ENCODE assay signal across 23 mouse cellular contexts in the genomic region with DNA sequence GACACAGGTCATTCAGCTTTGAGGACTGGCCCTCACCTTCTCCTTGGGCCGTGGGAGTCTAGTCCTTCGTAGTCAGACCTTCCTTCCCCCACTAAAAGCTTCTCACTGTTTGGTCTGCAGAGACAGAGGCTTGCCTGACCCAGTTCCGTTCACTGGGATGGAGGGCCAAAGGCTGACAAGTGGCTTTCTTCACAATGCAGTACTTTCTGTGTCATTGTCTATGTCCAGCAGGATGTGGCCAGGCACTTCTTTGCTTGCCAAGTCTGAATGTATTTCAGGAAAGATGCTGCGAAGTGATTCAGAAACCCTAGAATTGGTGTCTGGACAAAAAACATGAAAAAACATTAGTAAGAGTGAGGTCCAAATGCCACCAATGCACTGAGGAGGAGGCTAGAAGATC.
DNase-seq lines count a peak whose midpoint lies in the region; ATAC-seq and TF ChIP-seq lines count a peak whose summit lies in the region.
"Had no signal": no experiment of that assay in that cellular context is flagged by ENCODE, and none has a peak within 500 bp of the region (broad histone marks: within the 10 kb centered on the region; RNA-seq: fewer than 3 reads in every experiment).

No protein-coding gene starts in this region.

- H3K27me3 ChIP-seq in hindbrain, embryonic 16.5 days (replicated peaks; ENCODE audit: control insufficient read depth, insufficient read depth, low read length) = no peaks in the 10 kb centered on the region
- H3K27me3 ChIP-seq in hindbrain, embryonic 10.5 days (ENCODE audit: insufficient read depth, poor library complexity, severe bottlenecking) = no peaks in the 10 kb centered on the region
- H3K27me3 ChIP-seq: embryonic facial prominence, embryonic 13.5 days; embryonic facial prominence, embryonic 15.5 days; forebrain, embryonic 12.5 days; Patski had no signal

- no peak overlapping the region for H3K27ac ChIP-seq in hindbrain, embryonic 16.5 days (ENCODE audit: low read depth, low read length)
- H3K27ac ChIP-seq in hindbrain, embryonic 10.5 days = no peak overlapping the region
- peak overlapping the region; percentile 56; the same call in 1 of the 2 replicates for H3K27ac ChIP-seq in layer of hippocampus, adult 2 months
- H3K27ac ChIP-seq: embryonic facial prominence, embryonic 13.5 days; embryonic facial prominence, embryonic 15.5 days; forebrain, embryonic 10.5 days; forebrain, embryonic 12.5 days had no signal

- H3K4me1 ChIP-seq in hindbrain, embryonic 16.5 days (ENCODE audit: control insufficient read depth, insufficient read depth, low read depth, low read length) = no peaks in the 10 kb centered on the region
- H3K4me1 ChIP-seq in hindbrain, embryonic 10.5 days (replicated peaks) = no peaks in the 10 kb centered on the region
- H3K4me1 ChIP-seq: embryonic facial prominence, embryonic 13.5 days; embryonic facial prominence, embryonic 15.5 days; forebrain, embryonic 10.5 days; forebrain, embryonic 12.5 days had no signal

- peak; percentile 42; the same call in 1 of the 2 replicates for ATAC-seq in hindbrain, embryonic 16.5 days
- ATAC-seq: activated CD4-positive, CD25-positive, alpha-beta regulatory T cell, adult 4 months; forebrain, embryonic 14.5 days; forebrain, embryonic 16.5 days; Patski had no signal

- DNase-seq in hindbrain, embryonic 10.5 days (ENCODE audit: low spot score) = no peak
- DNase-seq in layer of hippocampus, adult 2 months (ENCODE audit: low spot score in 2 of 2) = no peak
- no peak for DNase-seq in layer of hippocampus, postnatal 14 days (ENCODE audit: low spot score in 2 of 2)
- peak; percentile 83 for DNase-seq in Muller cell, postnatal 12 days (ENCODE audit: inconsistent ontology term)
- DNase-seq in brain, adult 2 months (ENCODE audit: low read depth, low spot score) = peak; percentile 59
- no peak for DNase-seq in urinary bladder, adult 18-20 months (ENCODE audit: low spot score in 2 of 2)
- DNase-seq: adrenal gland, adult 8-10 months; adrenal gland, postnatal 14 days; adrenal gland, postnatal 36 days; cerebellum, adult 11 months; cerebellum, adult 8-10 months; cerebellum, postnatal 36 days; embryo, embryonic 11 days had no signal

- WGBS in hindbrain, embryonic 16.5 days = 85% methylated on average over 4 of the region's 4 CpGs
- 92% methylated on average over 4 of the region's 4 CpGs for WGBS in hindbrain, embryonic 10.5 days

- TF ChIP-seq CTCF in layer of hippocampus, adult 2 months (conservative IDR thresholded peaks at IDR 0.05) = no peak

- H3K9ac ChIP-seq in hindbrain, embryonic 16.5 days (ENCODE audit: low read depth, low read length) = no peak overlapping the region
- H3K9ac ChIP-seq: embryonic facial prominence, embryonic 13.5 days; embryonic facial prominence, embryonic 15.5 days; forebrain, embryonic 12.5 days had no signal

- H3K4me3 ChIP-seq in hindbrain, embryonic 16.5 days (ENCODE audit: low read length) = no peak overlapping the region
- no peak overlapping the region for H3K4me3 ChIP-seq in hindbrain, embryonic 10.5 days
- H3K4me3 ChIP-seq in layer of hippocampus, adult 2 months = no peak overlapping the region
- H3K4me3 ChIP-seq: embryonic facial prominence, embryonic 13.5 days; embryonic facial prominence, embryonic 15.5 days; erythroblast, embryonic 14.5 days; forebrain, embryonic 10.5 days; forebrain, embryonic 12.5 days had no signal

- H3K9me3 ChIP-seq in hindbrain, embryonic 16.5 days (ENCODE audit: control insufficient read depth, low read length) = no peaks in the 10 kb centered on the region
- no peaks in the 10 kb centered on the region for H3K9me3 ChIP-seq in hindbrain, embryonic 10.5 days
- H3K9me3 ChIP-seq: embryonic facial prominence, embryonic 13.5 days; embryonic facial prominence, embryonic 15.5 days; forebrain, embryonic 10.5 days; forebrain, embryonic 12.5 days had no signal

- H3K4me2 ChIP-seq in hindbrain, embryonic 16.5 days (ENCODE audit: low read length) = no peak overlapping the region
- H3K4me2 ChIP-seq: embryonic facial prominence, embryonic 13.5 days; embryonic facial prominence, embryonic 15.5 days; forebrain, embryonic 12.5 days had no signal

- peaks cover 5% of the 10 kb centered on the region; the same call in 1 of the 2 replicates for H3K36me3 ChIP-seq in hindbrain, embryonic 16.5 days (ENCODE audit: control insufficient read depth, insufficient read depth, low read length)
- H3K36me3 ChIP-seq in hindbrain, embryonic 10.5 days = peaks cover 79% of the 10 kb centered on the region

Comparison
In these comparisons a context has a peak if more than half of its experiments do, and no peak if none do; other contexts are left out.
1. DNase-seq: peak in Muller cell, postnatal 12 days (single experiment) and brain, adult 2 months (single experiment); none in hindbrain, embryonic 10.5 days (single experiment), layer of hippocampus, adult 2 months (0 of 2), layer of hippocampus, postnatal 14 days (0 of 2) and urinary bladder, adult 18-20 months (0 of 2).